Mouse (Mus musculus) liver, embryonic 11.5 days (tissue): Measurements from ENCODE around the gene Calm1. TPM values are rescaled to one million over a fixed set of nuclear protein-coding genes. Genes with fewer than 3 reads are reported as not detected.
A peak's percentile ranks its signal among the peaks of the same experiment; 100 is the strongest.

Experiments used
- ATAC-seq: fragments of 200-750 bp; cut with Nextera tagmentation; replicated peaks from 2 replicates; pipeline ENCODE4 v1.8.0; 2017; ENCODE audit warnings: moderate number of reproducible peaks, mild to moderate bottlenecking, moderate TSS enrichment, moderate library complexity; ENCODE audit not compliant: low FRiP score
- DNase-seq: peaks from one replicate; pipeline ENCODE4 v3.0.0-alpha.2; 2017; ENCODE audit warnings: low spot score
- H3K27ac ChIP-seq: fragments of 300-500 bp; sonication (generic); 2 replicates; pipeline ENCODE4 v1.5.1; 2014; ENCODE audit warnings: mild to moderate bottlenecking, low read depth, low read length, control low read depth
- H3K27me3 ChIP-seq: fragments of 300-500 bp; sonication (generic); replicated peaks from 2 replicates; pipeline ENCODE4 v1.6.1; 2014; ENCODE audit warnings: low read length, mixed read lengths; ENCODE audit not compliant: control insufficient read depth, insufficient read depth
- H3K36me3 ChIP-seq: fragments of 300-500 bp; sonication (generic); 2 replicates; pipeline ENCODE4 v1.6.1; 2014; ENCODE audit warnings: mild to moderate bottlenecking, low read length, moderate library complexity, mixed read lengths; ENCODE audit not compliant: control insufficient read depth, insufficient read depth
- H3K4me1 ChIP-seq: fragments of 300-500 bp; sonication (generic); replicated peaks from 2 replicates; pipeline ENCODE4 v1.6.1; 2014; ENCODE audit warnings: low read length, mixed read lengths; ENCODE audit not compliant: control insufficient read depth, insufficient read depth
- H3K4me2 ChIP-seq: fragments of 300-500 bp; sonication (generic); 2 replicates; pipeline ENCODE4 v1.6.1; 2014; ENCODE audit warnings: mild to moderate bottlenecking, control low read depth, moderate library complexity
- H3K4me3 ChIP-seq: fragments of 300-500 bp; sonication (generic); 2 replicates; pipeline ENCODE4 v1.5.1; 2014; ENCODE audit warnings: low read depth, low read length, control low read depth
- H3K9ac ChIP-seq: fragments of 300-500 bp; sonication (generic); 2 replicates; pipeline ENCODE4 v1.6.1; 2014; ENCODE audit warnings: low read depth, low read length, control low read depth
- H3K9me3 ChIP-seq: fragments of 300-500 bp; sonication (generic); 2 replicates; pipeline ENCODE4 v1.6.1; 2016; ENCODE audit warnings: low read length, inconsistent platforms, mixed read lengths; ENCODE audit not compliant: control insufficient read depth
- WGBS: fragments of 180-500 bp; shearing (Covaris S2); extraction: QIAGEN DNeasy Blood & Tissue Kit; methylation state at CpG from one replicate; pipeline ENCODE4 v1.1.7; 2014; 5-methylcytosine and 5-hydroxymethylcytosine counted together
- polyA plus RNA-seq: library from polyadenylated mRNA; unstranded; fragments of >200 nt; fragmentation: Nextera tagmentation; extraction: Ambion mirVana; gene quantifications from 2 replicates; pipeline ENCODE4 v1.2.1, GENCODE M21; 2014

The Calm1 gene
- polyA plus RNA-seq, 1 experiment from 2014 or later: 975 TPM

- under 1% methylated on average over 52 of the region's 52 CpGs for WGBS
- no peaks in the 10 kb centered on the region for H3K36me3 ChIP-seq
- H3K27ac ChIP-seq: peak overlapping the region; percentile 93
- H3K4me1 ChIP-seq: peaks cover 9% of the 10 kb centered on the region
- peak overlapping the region; percentile 68 for H3K4me3 ChIP-seq
- ATAC-seq (peak; percentile 99), DNase-seq (peak; percentile 98)
- peak overlapping the region; percentile 79 for H3K9ac ChIP-seq
- no peaks in the 10 kb centered on the region for H3K27me3 ChIP-seq
- H3K4me2 ChIP-seq: peak overlapping the region; percentile 91
- peaks cover 4% of the 10 kb centered on the region; the same call in 1 of the 2 replicates for H3K9me3 ChIP-seq
These were observed 12.1 kb upstream of the Calm1 start for GRCm38 (mm10) chr12:100187013-100187755.

- H3K27me3 ChIP-seq: no peaks in the 10 kb centered on the region
- peaks cover 3% of the 10 kb centered on the region; the same call in 1 of the 2 replicates for H3K9me3 ChIP-seq
- no peaks in the 10 kb centered on the region for H3K36me3 ChIP-seq
- peaks cover 9% of the 10 kb centered on the region for H3K4me1 ChIP-seq
- ATAC-seq (no peak), DNase-seq (peak; percentile 57)
- peak overlapping the region; percentile 66 for H3K27ac ChIP-seq
- H3K4me2 ChIP-seq: peak overlapping the region; percentile 91
- 2% methylated on average over 29 of the region's 29 CpGs for WGBS
- H3K9ac ChIP-seq: peak overlapping the region; percentile 79
- H3K4me3 ChIP-seq: peak overlapping the region; percentile 68
These were observed 11.3 kb upstream of the Calm1 start for GRCm38 (mm10) chr12:100187756-100188430.

- Histone ChIP-seq H3K9me3 (no peaks in the 10 kb centered on the region), H3K27me3 (no peaks in the 10 kb centered on the region), H3K27ac (no peak overlapping the region), H3K36me3 (no peaks in the 10 kb centered on the region), H3K4me3 (no peak overlapping the region), H3K4me1 (peaks cover 8% of the 10 kb centered on the region), H3K4me2 (no peak overlapping the region), H3K9ac (no peak overlapping the region)
- 75% methylated on average over 6 of the region's 6 CpGs for WGBS
- ATAC-seq (no peak), DNase-seq (no peak)
These were observed 8.4 kb upstream of the Calm1 start for GRCm38 (mm10) chr12:100190802-100191201.

GRCm38 (mm10) chr12:100194181-100194580 lies 5.1 kb upstream of the Calm1 start:
- Histone ChIP-seq H3K36me3 (no peaks in the 10 kb centered on the region), H3K4me3 (no peak overlapping the region), H3K4me2 (no peak overlapping the region), H3K4me1 (0 out of 2 replicates have a peak, but pooled peaks cover 3% of the 10 kb centered on the region), H3K9me3 (no peaks in the 10 kb centered on the region), H3K27me3 (no peaks in the 10 kb centered on the region), H3K9ac (no peak overlapping the region), H3K27ac (no peak overlapping the region)
- DNase-seq (no peak), ATAC-seq (no peak)
- 90% methylated on average over 1 of the region's 1 CpGs for WGBS

GRCm38 (mm10) chr12:100196786-100197185 lies 2.4 kb upstream of the Calm1 start:
- Histone ChIP-seq H3K4me2 (no peak overlapping the region), H3K4me1 (0 out of 2 replicates have a peak, but pooled peaks cover 3% of the 10 kb centered on the region), H3K9ac (no peak overlapping the region), H3K36me3 (no peaks in the 10 kb centered on the region), H3K27me3 (no peaks in the 10 kb centered on the region), H3K27ac (no peak overlapping the region), H3K9me3 (no peaks in the 10 kb centered on the region), H3K4me3 (no peak overlapping the region)
- WGBS: 76% methylated on average over 7 of the region's 7 CpGs
- DNase-seq (no peak), ATAC-seq (no peak)

GRCm38 (mm10) chr12:100199891-100200644 lies 833 bp downstream of the Calm1 start:
- H3K27ac ChIP-seq: peak overlapping the region; percentile 81
- ATAC-seq: peak; percentile 80

GRCm38 (mm10) chr12:100200645-100201362 lies 1.6 kb downstream of the Calm1 start:
- ATAC-seq (peak; percentile 44), DNase-seq (no peak)
- H3K4me2 ChIP-seq: peak overlapping the region; percentile 86
- H3K4me1 ChIP-seq: peaks cover 9% of the 10 kb centered on the region; the same call in 1 of the 2 replicates
- WGBS: 4% methylated on average over 29 of the region's 29 CpGs
- no peaks in the 10 kb centered on the region for H3K27me3 ChIP-seq
- no peaks in the 10 kb centered on the region for H3K9me3 ChIP-seq
- peak overlapping the region; percentile 81 for H3K27ac ChIP-seq
- peak overlapping the region; percentile 86 for H3K4me3 ChIP-seq
- peaks cover 29% of the 10 kb centered on the region for H3K36me3 ChIP-seq
- peak overlapping the region; percentile 84 for H3K9ac ChIP-seq

More at GRCm38 (mm10) chr12:100199891-100200644, 833 bp downstream of the Calm1 start:
- H3K36me3 ChIP-seq: peaks cover 21% of the 10 kb centered on the region
- under 1% methylated on average over 80 of the region's 86 CpGs for WGBS
- peak overlapping the region; percentile 86 for H3K4me3 ChIP-seq
- H3K9me3 ChIP-seq: no peaks in the 10 kb centered on the region
- peak; percentile 82 for DNase-seq
- H3K4me2 ChIP-seq: peak overlapping the region; percentile 86
- no peaks in the 10 kb centered on the region for H3K27me3 ChIP-seq
- H3K4me1 ChIP-seq: peaks cover 9% of the 10 kb centered on the region; the same call in 1 of the 2 replicates
- peak overlapping the region; percentile 84 for H3K9ac ChIP-seq

- Histone ChIP-seq H3K4me3 (peak overlapping the region; percentile 86), H3K36me3 (peaks cover 32% of the 10 kb centered on the region), H3K27ac (peak overlapping the region; percentile 81; the same call in 1 of the 2 replicates), H3K9me3 (no peaks in the 10 kb centered on the region), H3K4me1 (peaks cover 9% of the 10 kb centered on the region; the same call in 1 of the 2 replicates), H3K27me3 (no peaks in the 10 kb centered on the region), H3K4me2 (peak overlapping the region; percentile 86), H3K9ac (peak overlapping the region; percentile 84)
- WGBS: 26% methylated on average over 4 of the region's 4 CpGs
- ATAC-seq (no peak), DNase-seq (no peak)
These were observed 2.1 kb downstream of the Calm1 start for GRCm38 (mm10) chr12:100201363-100201711.
